Mouse (Mus musculus) MEL (cell line): ENCODE measurements around the gene Entpd6.

Experiments used
- CHD2 ChIP-seq: IDR thresholded peaks from 2 replicates; pipeline ENCODE4 v1.6.1; 2011; ENCODE audit warnings: low read length, improper control_type of control experiment
- CTCF ChIP-seq, 3 experiments: IDR thresholded peaks in 2 of 3; conservative IDR thresholded peaks in 1 of 3; 2 replicates each; pipeline ENCODE4 v1.5.1; 2011 to 2012; ENCODE audit warnings: low read length in 3 of 3, low read depth in 2 of 3, mild to moderate bottlenecking in 2 of 3, improper control_type of control experiment in 1 of 3, inconsistent platforms in 1 of 3, mixed read lengths in 1 of 3, moderate library complexity in 1 of 3; ENCODE audit not compliant: control insufficient read depth in 1 of 3, insufficient read depth in 1 of 3, poor library complexity in 1 of 3, severe bottlenecking in 1 of 3
- EP300 ChIP-seq, 2 experiments: IDR thresholded peaks; 2 replicates each; pipeline ENCODE4 v1.6.1; 2011; ENCODE audit warnings: improper control_type of control experiment in 2 of 2, low read length in 2 of 2, low read depth in 1 of 2, mild to moderate bottlenecking in 1 of 2
- HCFC1 ChIP-seq: IDR thresholded peaks from 2 replicates; pipeline ENCODE4 v1.6.1; 2012; ENCODE audit warnings: low read depth, mild to moderate bottlenecking, inconsistent platforms, low read length, improper control_type of control experiment, moderate library complexity
- KAT2A ChIP-seq: conservative IDR thresholded peaks from 2 replicates; pipeline ENCODE4 v1.6.1; 2012; ENCODE audit warnings: low read depth, low read length, improper control_type of control experiment, inconsistent platforms
- MAZ ChIP-seq: IDR thresholded peaks from 2 replicates; pipeline ENCODE4 v1.6.1; 2012; ENCODE audit warnings: low read depth, mild to moderate bottlenecking, inconsistent platforms, low read length, improper control_type of control experiment
- POLR2A ChIP-seq, 2 experiments: IDR thresholded peaks; 2 replicates each; pipeline ENCODE4 v1.6.1; 2011 to 2012; ENCODE audit warnings: low read length in 2 of 2, mild to moderate bottlenecking in 2 of 2, control low read depth in 1 of 2, improper control_type of control experiment in 1 of 2, low read depth in 1 of 2, moderate library complexity in 1 of 2; ENCODE audit not compliant: control insufficient read depth in 1 of 2, insufficient read depth in 1 of 2, poor library complexity in 1 of 2
- ZNF384 ChIP-seq: IDR thresholded peaks from 2 replicates; pipeline ENCODE4 v1.6.1; 2012; ENCODE audit warnings: low read depth, mild to moderate bottlenecking, inconsistent platforms, low read length, improper control_type of control experiment

- TF ChIP-seq MAZ (no peak), KAT2A (no peak), CHD2 (no peak), HCFC1 (no peak), EP300 (IDR thresholded peaks at IDR 0.05; ENCODE audit: low read depth in 1 of 2, low read length in 2 of 2) (no peak), CTCF (IDR thresholded peaks at IDR 0.05 in 2 of 3, conservative IDR thresholded peaks at IDR 0.05 in 1 of 3; ENCODE audit: control insufficient read depth in 1 of 3, insufficient read depth in 1 of 3, low read depth in 2 of 3, low read length in 3 of 3, poor library complexity in 1 of 3, severe bottlenecking in 1 of 3) (no peak), POLR2A (IDR thresholded peaks at IDR 0.05; ENCODE audit: control insufficient read depth in 1 of 2, insufficient read depth in 1 of 2, low read depth in 1 of 2, low read length in 2 of 2, poor library complexity in 1 of 2) (no peak), ZNF384 (no peak)
These were observed 49.2 kb downstream of the Entpd6 start for GRCm38 (mm10) chr2:150798084-150798483.
